Mouse (Mus musculus): ENCODE results near the gene Cd68. TPM values are rescaled to one million over a fixed set of nuclear protein-coding genes. Genes with fewer than 3 reads are reported as not detected.

Cd68 gene
- polyA plus RNA-seq, 1 experiment from 2014 or later: 20.9 TPM

MicroRNAs encoded within 50 kb of the gene (microRNA counts, 519-probe panel; counts per million panel counts)
- microRNA mmu-miR-1934: not detected
- 2,778 counts per million, percentile 27 among the panel's probes with 10 or more counts for microRNA mmu-miR-467f

Small RNA genes within 50 kb of the gene (microRNA-seq; reads per million reads assigned to microRNA genes)
- gene Mir1934 (4.3 reads per million, percentile 10 among the genes with 10 or more reads in this experiment), gene Mir467f (not detected)

Other genes starting within 250 kb of the Cd68 start
- 8.0 and 8.7 TPM in 2 replicates for gene Dnah2, start 117.0 kb downstream of the Cd68 start, polyA plus RNA-seq (2015; fragmentation: Nextera tagmentation; extraction: Ambion mirVana)
- gene Efnb3, start 105.9 kb downstream of the Cd68 start, polyA plus RNA-seq (2015; fragmentation: Nextera tagmentation; extraction: Ambion mirVana): 4.4 and 4.6 TPM in 2 replicates
- gene Wrap53, start 85.9 kb downstream of the Cd68 start, polyA plus RNA-seq (2015; fragmentation: Nextera tagmentation; extraction: Ambion mirVana): 14.3 and 14.7 TPM in 2 replicates
- gene Trp53, start 85.8 kb downstream of the Cd68 start, polyA plus RNA-seq (2015; fragmentation: Nextera tagmentation; extraction: Ambion mirVana): 48.0 and 49.6 TPM in 2 replicates
- gene Atp1b2, start 60.2 kb downstream of the Cd68 start, polyA plus RNA-seq (2015; fragmentation: Nextera tagmentation; extraction: Ambion mirVana): 5.9 and 7.5 TPM in 2 replicates
- 0.24 TPM in 1 of 2 replicates, not detected in the other for gene Shbg, start 48.2 kb downstream of the Cd68 start, polyA plus RNA-seq (2015; fragmentation: Nextera tagmentation; extraction: Ambion mirVana)
- gene Sat2, start 44.1 kb downstream of the Cd68 start, polyA plus RNA-seq (2015; fragmentation: Nextera tagmentation; extraction: Ambion mirVana): 34.1 and 40.3 TPM in 2 replicates
- 9.8 and 10.8 TPM in 2 replicates for gene Fxr2, start 33.2 kb downstream of the Cd68 start, polyA plus RNA-seq (2015; fragmentation: Nextera tagmentation; extraction: Ambion mirVana)
- gene Sox15, start 10.8 kb downstream of the Cd68 start, polyA plus RNA-seq (2015; fragmentation: Nextera tagmentation; extraction: Ambion mirVana): not detected in 2 replicates
- gene Mpdu1, start 3.5 kb downstream of the Cd68 start, polyA plus RNA-seq (2015; fragmentation: Nextera tagmentation; extraction: Ambion mirVana): 95.7 and 96.6 TPM in 2 replicates
- 279 and 291 TPM in 2 replicates for gene Eif4a1, start 6.3 kb upstream of the Cd68 start, polyA plus RNA-seq (2015; fragmentation: Nextera tagmentation; extraction: Ambion mirVana)
- 26.7 and 27.6 TPM in 2 replicates for gene Senp3, start 15.9 kb upstream of the Cd68 start, polyA plus RNA-seq (2015; fragmentation: Nextera tagmentation; extraction: Ambion mirVana)
- gene Tnfsf13, start 19.6 kb upstream of the Cd68 start, polyA plus RNA-seq (2015; fragmentation: Nextera tagmentation; extraction: Ambion mirVana): 1.6 and 1.8 TPM in 2 replicates
- gene Tnfsf12, start 29.7 kb upstream of the Cd68 start, polyA plus RNA-seq (2015; fragmentation: Nextera tagmentation; extraction: Ambion mirVana): 6.6 and 7.2 TPM in 2 replicates
- gene Tnfsfm13, start 29.9 kb upstream of the Cd68 start, polyA plus RNA-seq (2015; fragmentation: Nextera tagmentation; extraction: Ambion mirVana): 4.1 and 4.8 TPM in 2 replicates
- gene Polr2a, start 92.5 kb upstream of the Cd68 start, polyA plus RNA-seq (2015; fragmentation: Nextera tagmentation; extraction: Ambion mirVana): 13.3 and 14.0 TPM in 2 replicates
- 0.09 and 0.12 TPM in 2 replicates for gene Slc35g3, start 95.8 kb upstream of the Cd68 start, polyA plus RNA-seq (2015; fragmentation: Nextera tagmentation; extraction: Ambion mirVana)
- gene Zbtb4, start 99.8 kb upstream of the Cd68 start, polyA plus RNA-seq (2015; fragmentation: Nextera tagmentation; extraction: Ambion mirVana): 2.1 and 2.4 TPM in 2 replicates
- gene Chrnb1, start 129.8 kb upstream of the Cd68 start, polyA plus RNA-seq (2015; fragmentation: Nextera tagmentation; extraction: Ambion mirVana): 2.4 and 2.8 TPM in 2 replicates
- gene Fgf11, start 135.7 kb upstream of the Cd68 start, polyA plus RNA-seq (2015; fragmentation: Nextera tagmentation; extraction: Ambion mirVana): 0.18 and 0.38 TPM in 2 replicates
- 58.0 and 59.4 TPM in 2 replicates for gene Tmem102, start 139.5 kb upstream of the Cd68 start, polyA plus RNA-seq (2015; fragmentation: Nextera tagmentation; extraction: Ambion mirVana)
- gene Gm39566, start 149.1 kb upstream of the Cd68 start, polyA plus RNA-seq (2015; fragmentation: Nextera tagmentation; extraction: Ambion mirVana): not detected in 2 replicates
- 0.07 TPM in 1 of 2 replicates, not detected in the other for gene Spem2, start 152.3 kb upstream of the Cd68 start, polyA plus RNA-seq (2015; fragmentation: Nextera tagmentation; extraction: Ambion mirVana)
- not detected in 2 replicates for gene Spem1, start 156.0 kb upstream of the Cd68 start, polyA plus RNA-seq (2015; fragmentation: Nextera tagmentation; extraction: Ambion mirVana)
- gene Nlgn2, start 171.6 kb upstream of the Cd68 start, polyA plus RNA-seq (2015; fragmentation: Nextera tagmentation; extraction: Ambion mirVana): 1.8 and 2.2 TPM in 2 replicates
- gene Tmem256, start 172.4 kb upstream of the Cd68 start, polyA plus RNA-seq (2015; fragmentation: Nextera tagmentation; extraction: Ambion mirVana): 584 and 590 TPM in 2 replicates
- gene Plscr3, start 180.2 kb upstream of the Cd68 start, polyA plus RNA-seq (2015; fragmentation: Nextera tagmentation; extraction: Ambion mirVana): 42.0 and 44.8 TPM in 2 replicates
- 11.7 and 12.8 TPM in 2 replicates for gene Tnk1, start 192.6 kb upstream of the Cd68 start, polyA plus RNA-seq (2015; fragmentation: Nextera tagmentation; extraction: Ambion mirVana)
- not detected in 2 replicates for gene Tmem95, start 211.9 kb upstream of the Cd68 start, polyA plus RNA-seq (2015; fragmentation: Nextera tagmentation; extraction: Ambion mirVana)
- 4.0 and 4.1 TPM in 2 replicates for gene Kctd11, start 215.3 kb upstream of the Cd68 start, polyA plus RNA-seq (2015; fragmentation: Nextera tagmentation; extraction: Ambion mirVana)
- 1.1 TPM in 2 replicates for gene Acap1, start 229.4 kb upstream of the Cd68 start, polyA plus RNA-seq (2015; fragmentation: Nextera tagmentation; extraction: Ambion mirVana)
- 3.5 and 3.8 TPM in 2 replicates for gene 2810408A11Rik, start 234.8 kb upstream of the Cd68 start, polyA plus RNA-seq (2015; fragmentation: Nextera tagmentation; extraction: Ambion mirVana)
- 9.7 and 10.3 TPM in 2 replicates for gene Neurl4, start 234.9 kb upstream of the Cd68 start, polyA plus RNA-seq (2015; fragmentation: Nextera tagmentation; extraction: Ambion mirVana)
- 40.4 and 42.3 TPM in 2 replicates for gene Gps2, start 247.7 kb upstream of the Cd68 start, polyA plus RNA-seq (2015; fragmentation: Nextera tagmentation; extraction: Ambion mirVana)

Measured in intestine, postnatal 0 days (tissue).